Mouse (Mus musculus) lung, postnatal 36 days (tissue): ENCODE results near the gene Maneal.
A peak's percentile ranks its signal among the peaks of the same experiment; 100 is the strongest.

Source experiments
- DNase-seq: peaks from one replicate; pipeline ENCODE4 v3.0.0; 2022; ENCODE audit warnings: mixed read lengths

The Maneal gene

DNA sequence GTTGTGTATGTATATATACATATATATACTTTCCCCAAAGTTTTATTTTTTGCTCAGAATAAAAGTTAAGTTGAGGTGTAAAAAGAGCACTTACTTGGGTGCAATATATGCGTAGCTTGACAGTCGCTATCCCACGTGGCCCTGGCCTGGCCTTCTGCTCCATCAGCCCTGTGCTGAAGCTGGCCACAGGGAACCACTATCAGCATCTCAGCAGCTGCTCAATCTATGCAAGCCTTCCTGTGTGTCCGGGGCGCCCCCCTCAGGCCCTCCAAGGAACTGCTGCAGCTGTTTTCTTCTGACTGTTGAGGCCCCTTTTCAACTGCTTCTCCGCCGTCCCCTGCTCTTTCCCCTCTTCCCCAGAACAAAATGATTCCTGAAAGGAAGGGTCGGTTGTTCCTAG lies 14.4 kb downstream of the Maneal start:
- peak; percentile 89 for DNase-seq

DNA sequence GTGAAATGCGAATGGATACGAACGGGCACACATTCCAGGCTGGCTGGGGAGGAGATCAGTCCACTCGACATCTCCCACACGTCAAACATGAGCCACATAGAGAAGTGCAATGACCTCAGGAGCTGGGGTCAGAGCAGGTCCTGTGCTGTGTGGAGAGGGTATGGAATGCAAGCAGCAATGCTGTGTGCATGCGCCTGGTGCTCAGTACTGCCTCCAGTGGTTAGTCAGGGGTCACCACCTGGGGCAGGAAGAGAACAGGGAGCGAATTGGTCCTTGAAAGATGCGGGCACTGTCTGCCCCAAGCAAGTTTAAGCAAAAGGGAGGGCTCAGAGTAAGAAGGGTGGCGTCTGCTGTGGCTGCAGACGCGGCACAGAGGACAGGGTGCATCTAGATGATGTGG lies 18.5 kb downstream of the Maneal start:
- DNase-seq: peak; percentile 37

DNA sequence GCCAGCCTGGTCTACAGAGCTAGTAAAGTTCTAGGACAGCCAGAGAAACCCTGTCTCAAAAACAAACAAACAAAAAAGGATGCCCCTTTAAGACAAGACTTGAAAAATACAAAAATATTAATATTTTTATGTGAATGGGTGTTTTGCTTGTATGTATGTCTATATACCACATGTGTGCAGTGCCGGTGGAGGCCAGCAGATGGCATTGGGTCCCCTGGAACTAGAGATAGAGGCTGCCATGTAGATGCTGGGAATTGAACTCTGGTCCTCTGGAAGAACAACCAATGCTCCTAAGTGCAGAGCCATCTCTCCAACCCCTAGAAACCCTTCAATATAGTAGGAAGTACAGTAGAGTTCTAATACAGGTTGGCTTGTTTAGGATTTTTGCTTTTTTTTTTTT lies 21.0 kb downstream of the Maneal start:
- DNase-seq: no peak

DNA sequence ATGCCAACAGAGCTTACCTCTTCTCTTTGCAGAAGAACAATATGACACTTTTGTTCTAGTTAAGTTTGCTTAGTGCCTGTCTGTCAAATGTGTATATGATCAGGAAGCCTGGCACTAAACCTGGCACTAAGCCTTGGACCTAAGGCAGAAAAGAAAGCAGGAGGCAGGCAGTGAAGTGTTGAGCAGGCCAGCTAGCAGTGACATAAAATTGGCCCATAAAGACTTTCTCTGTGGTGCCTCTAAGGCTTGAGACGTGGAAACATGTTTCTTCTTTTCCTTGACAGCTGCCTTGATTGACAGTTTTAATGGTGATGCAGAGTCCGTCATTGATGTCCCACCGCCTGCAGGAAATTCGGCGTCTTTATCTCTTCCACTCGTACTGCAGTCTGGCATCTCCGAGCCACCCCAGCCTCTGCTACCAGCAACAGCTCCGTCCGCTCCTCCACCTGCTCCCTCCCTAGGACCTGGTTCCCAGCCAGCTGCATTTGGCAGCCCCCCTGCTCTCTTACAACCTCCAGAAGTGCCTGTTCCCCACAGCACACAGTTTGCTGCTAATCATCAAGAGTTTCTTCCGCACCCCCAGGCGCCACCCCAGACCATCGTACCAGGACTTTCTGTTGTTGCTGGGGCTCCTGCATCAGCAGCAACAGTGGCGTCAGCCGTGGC lies 23.8 kb downstream of the Maneal start:
- no peak for DNase-seq

DNA sequence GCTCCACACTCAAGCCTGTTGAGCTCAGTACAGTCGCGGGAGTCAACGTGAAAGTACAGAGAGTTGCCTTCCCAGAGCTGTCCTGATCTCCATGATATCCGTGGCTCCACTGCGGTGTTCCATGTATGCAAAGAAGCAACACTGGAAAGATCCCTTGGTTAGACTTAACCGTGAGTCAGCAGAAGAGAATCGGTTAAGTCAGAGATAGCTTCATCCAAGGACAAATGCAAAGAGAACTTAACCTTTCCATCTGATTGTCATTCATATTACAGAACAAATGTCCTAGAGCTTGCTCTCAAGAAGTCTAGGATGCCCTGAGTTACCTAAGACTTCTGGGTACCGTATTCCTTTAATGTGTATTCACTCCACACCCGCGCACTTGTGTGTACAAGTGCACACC lies 29.2 kb downstream of the Maneal start:
- no peak for DNase-seq

DNA sequence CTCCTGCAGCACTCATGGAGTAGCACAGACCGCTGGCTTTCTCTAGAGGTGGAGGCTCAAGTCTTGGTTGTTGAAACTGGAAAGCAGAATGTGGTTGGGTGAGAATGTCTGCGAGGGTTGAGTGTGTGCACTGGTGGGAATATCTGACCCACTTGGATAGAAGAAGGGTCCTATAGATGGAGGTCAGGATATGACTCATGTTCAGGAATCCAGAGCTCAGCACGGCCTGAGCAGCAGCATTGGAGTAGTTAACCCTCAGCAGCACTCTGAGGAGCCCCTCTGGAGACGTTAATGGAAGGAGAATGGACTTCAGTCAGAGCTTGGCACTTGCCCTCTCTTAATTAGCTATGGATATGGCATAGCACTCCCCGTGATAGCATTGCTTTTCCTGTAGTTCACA lies 32.3 kb downstream of the Maneal start:
- no peak for DNase-seq

DNA sequence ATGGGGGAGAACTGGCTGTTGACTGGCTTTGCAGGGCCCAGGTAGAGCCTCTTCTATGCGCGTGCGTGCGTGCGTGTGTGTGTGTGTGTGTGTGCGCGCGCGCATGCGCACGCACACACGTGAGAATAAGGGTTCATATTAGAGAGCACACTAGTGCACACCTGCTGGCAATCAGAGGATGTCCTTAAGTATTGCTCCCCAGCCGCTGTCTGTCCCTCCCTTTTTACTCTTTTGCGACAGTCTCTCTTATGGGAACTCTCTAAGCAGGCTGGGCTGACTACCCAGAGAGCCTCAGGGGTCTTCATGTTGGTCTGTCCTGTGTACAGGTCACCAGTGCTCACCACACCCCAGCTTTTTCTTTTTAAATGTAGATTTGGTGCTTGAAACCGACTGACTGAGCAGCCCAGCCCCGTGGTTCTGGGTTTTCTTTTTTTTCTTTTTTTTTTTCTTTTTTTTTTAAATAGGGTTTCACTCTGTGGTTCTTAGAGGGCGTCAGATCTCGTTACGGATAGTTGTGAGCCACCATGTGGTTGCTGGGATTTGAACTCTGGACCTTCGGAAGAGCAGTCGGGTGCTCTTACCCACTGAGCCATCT lies 36.5 kb downstream of the Maneal start:
- no peak for DNase-seq

DNA sequence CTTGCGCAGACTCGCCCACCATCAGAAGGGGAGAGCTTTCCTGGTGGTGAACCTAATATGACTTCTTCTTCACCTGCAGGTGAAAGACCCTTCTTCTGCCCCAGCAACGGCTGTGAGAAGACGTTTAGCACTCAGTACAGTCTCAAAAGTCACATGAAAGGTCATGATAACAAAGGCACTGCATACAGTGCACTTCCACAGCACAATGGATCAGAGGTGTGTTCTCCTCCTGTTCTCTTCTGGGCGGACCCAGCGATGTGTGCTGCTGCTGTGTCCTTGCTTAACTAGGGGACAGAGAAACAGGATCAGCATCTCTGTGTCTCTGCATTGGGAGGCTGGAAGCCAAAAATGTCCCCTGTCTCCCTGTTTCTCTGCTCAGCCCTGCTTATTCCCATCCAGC lies 37.0 kb downstream of the Maneal start:
- DNase-seq: no peak

DNA sequence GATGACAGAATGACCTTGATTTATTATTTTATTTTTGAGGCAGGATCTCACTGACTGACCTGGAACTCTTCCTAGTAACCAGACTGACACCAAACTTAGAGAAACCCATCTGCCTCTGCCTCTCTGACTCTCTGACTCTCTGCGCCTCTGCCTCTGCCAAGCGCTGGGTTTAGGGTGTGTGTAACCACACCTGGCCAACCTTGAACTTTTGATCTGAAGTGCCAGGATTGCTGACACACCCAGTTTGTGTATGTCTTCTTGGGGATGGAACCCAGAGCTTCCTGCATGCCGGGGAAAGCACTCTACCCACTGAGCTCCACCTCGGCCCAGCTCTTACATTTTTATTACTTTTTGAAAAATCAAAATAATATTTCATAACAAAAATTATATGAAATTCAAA lies 43.1 kb downstream of the Maneal start:
- DNase-seq: no peak

DNA sequence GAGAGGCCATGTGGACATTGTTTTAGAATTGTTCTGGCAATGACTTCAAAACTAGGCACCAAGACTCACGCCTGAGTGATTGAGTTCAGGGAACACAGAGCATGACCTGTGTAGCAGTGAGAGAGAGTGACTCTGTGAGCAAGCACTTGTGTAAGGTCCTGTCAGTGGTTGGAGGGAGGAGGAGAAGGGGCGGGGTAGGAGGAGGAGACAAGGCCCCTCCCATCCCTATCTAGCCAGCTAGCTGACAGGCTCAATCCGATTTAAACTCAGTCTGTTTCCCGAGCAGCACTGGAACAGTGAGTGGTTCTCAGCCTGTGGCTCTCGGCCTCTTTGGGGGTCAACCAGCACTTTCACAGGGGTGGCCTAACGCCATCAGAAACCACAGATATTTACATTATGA lies 44.2 kb downstream of the Maneal start:
- peak; percentile 71 for DNase-seq

DNA sequence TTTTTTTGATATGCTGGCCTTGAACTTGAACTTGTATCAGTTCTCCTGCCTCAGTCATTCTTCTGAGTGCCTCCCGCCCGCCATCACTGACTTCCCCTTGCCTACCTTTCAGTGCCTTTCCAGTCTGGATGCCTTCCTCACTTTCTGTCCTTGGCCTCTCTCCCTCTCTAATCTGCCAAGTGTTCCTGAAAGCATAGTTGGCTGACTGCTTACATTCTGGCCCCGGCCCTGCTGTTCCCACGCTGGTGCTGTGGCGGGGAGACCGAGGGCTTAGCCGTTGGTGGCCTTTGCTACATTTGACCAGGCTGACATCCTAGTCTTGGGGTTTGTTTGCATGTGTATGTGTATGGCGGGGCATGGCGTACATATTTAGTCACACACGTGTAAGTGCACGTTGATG lies 46.1 kb downstream of the Maneal start:
- DNase-seq: no peak

DNA sequence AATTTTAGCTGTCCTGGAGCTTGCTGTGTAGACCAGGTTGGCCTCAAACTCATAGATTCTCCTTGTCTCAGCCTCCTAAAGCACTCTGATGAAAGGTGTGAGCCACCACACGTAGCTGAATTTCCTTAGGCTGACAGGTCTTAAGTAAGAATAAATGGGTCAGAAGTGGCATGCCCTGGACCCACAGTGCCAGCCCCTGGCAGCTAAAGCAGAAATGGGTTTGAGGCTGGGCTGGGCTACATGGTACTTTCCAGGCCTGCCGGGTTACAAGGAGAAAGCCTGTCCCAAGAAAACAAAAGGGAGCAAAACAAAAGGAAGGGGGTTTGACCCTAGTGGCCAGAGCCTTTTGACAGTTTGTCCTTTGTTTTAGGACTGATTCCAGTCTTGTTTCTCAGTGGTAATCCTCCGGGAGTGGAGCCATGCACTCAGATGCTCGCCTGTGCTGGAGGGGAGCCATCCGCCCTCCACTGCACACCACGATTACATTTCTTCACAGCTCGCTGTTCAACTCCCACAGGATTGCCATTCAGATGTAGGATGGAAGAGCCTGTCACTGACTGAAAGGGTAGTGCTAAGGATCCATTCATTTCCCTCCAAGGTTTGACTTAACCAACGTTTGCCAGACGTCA lies 50.5 kb downstream of the Maneal start:
- DNase-seq: no peak

DNA sequence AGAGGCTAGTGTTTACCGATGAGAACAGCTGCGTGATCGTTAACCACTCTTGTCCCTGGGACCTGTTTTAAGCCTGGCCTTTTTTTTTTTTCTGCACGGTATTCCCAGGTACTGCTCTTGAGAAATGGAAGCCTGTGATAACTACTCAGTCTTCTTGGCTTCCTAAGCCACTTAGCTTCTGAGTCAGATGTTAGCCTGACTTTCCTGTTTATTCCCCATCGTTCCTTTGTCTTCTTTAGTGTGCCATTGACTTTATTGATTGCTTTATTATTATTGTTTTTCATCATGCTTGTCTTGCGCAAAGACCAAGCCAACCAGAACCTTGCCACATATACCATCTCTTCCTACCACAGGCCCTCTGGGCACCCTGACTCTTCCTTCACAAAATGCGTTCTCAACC lies 51.9 kb downstream of the Maneal start:
- DNase-seq: no peak

DNA sequence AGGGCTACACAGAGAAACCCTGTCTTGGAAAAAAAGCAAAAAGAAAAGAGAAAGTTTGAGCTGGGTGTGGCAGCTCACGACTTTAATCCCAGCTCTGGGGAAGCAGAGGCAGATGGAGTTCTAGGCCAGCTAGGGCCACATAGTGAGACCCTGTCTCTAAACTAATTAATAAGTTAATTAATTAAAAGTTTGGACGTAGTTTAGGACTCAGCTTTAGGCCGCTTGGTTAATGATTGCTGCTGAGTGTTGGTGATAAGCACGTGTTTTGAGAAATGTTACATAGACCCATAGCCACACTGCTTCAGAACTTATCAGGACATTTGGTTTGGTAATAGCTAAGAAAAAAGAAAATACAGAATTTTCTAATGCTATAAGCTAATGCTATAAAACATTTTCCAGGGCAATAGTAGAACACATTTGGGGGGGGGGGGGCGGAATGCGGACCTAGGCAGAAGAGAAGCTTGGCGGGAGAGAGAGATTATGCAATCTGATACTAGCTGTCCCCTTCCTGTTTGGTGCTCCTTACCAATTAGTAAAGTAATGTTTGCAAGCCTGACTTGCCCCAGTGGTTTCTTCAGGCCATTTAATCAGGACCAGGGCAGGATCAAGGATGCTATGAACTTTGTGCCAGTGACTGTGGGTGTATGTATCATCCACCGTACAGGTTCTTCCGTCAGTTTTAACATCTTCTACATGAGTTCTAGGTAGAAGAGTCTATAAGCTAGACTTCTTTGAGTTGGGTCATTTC lies 52.7 kb downstream of the Maneal start:
- DNase-seq: peak; percentile 4

DNA sequence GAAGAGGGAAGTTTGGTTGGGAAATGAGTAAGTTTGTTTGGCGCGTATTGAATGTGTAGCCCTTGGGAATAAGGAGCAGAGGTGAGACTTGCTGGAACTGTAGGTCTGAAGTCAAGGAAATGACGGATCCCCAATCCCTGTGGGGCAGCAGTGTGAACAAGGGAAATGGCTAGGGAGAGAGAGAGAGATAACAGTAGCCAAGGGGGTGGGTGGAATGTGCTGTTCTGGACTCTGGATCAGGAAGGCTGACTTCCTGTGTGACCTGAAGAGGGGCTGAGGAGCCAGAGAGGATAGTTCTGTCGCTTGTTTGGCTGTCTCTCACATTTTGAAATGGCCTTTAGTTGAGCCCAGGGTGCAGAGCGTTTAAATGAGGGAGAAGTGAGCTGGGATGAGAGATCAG lies 53.5 kb downstream of the Maneal start:
- DNase-seq: peak; percentile 7
